In the genomic region with DNA sequence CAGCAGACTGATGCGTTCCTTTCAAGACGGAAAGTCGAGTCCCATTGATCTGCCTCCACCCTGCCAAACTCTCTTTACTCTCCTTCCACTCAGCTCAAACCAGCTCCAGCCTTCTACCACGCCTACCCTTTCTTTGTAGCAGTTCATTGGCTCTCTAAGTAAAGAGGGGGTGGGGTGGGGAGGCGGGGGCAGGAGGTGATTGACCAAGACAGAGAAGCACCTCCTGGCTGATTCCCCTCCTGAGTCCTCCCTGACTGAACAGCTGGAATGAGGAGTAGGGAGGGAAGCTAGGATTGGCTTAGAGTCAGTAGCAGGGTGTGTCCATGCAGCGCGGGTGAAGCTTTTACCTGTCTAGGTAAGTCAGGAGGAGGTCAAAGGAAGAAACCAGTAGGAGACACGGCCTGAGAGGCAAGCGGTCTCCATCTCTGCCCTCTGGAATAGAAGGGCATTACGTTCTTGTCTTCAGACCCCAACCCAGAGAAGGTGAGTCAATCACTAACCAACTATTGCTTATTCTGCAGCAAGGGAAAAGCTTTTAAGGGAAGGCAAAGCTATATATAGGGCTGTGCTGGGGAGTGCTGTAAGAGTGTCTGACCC, we compare ENCODE assay signal across 8 mouse cellular contexts. TPM values are rescaled to one million over a fixed set of nuclear protein-coding genes. Genes with fewer than 3 reads are reported as not detected.
DNase-seq lines count a peak whose midpoint lies in the region.

AA986860 (plus strand) TSS at position 236 of the 597 bp plus-strand sequence.

- H3K4me3 ChIP-seq in erythroblast, embryonic 14.5 days (replicated peaks) = peak within 1 kb of the TSS; percentile 70

- no peaks in the 10 kb centered on the region for H3K27me3 ChIP-seq in erythroblast, embryonic 14.5 days (ENCODE audit: control insufficient read depth)

- H3K4me1 ChIP-seq in erythroblast, embryonic 14.5 days (ENCODE audit: control insufficient read depth) = peaks cover 78% of the 10 kb centered on the region

- H3K9me3 ChIP-seq in erythroblast, embryonic 14.5 days (ENCODE audit: control insufficient read depth, low read length) = no peaks in the 10 kb centered on the region

- peak; percentile 44 to 63 for DNase-seq in spleen, postnatal 4 days (ENCODE audit: low spot score in 2 of 2)
- DNase-seq in spleen, adult 12 weeks (ENCODE audit: low spot score) = no peak
- peak; percentile 65 for DNase-seq in kidney, postnatal 10 days
- peak; percentile 71 for DNase-seq in lung, postnatal 36 days
- no peak for DNase-seq in layer of hippocampus, postnatal 25 days (ENCODE audit: extremely low spot score in 1 of 2, low spot score in 1 of 2)
- DNase-seq in frontal cortex, postnatal 10 days (ENCODE audit: low spot score in 2 of 2) = no peak
- no peak for DNase-seq in right cerebral cortex, adult 18-20 months

- peaks cover 64% of the 10 kb centered on the region for H3K36me3 ChIP-seq in erythroblast, embryonic 14.5 days (ENCODE audit: control insufficient read depth)

RNA-seq across cellular contexts. Expression of gene AA986860, which starts in this region (rescaled TPM):
- 5.3 and 6.5 TPM in 2 replicates for polyA plus RNA-seq in erythroblast, embryonic 14.5 days (2012)
- 1 to 10 TPM; 1.7 to 2.2 TPM for total RNA-seq in layer of hippocampus, postnatal 25 days (2021)

Comparison
In these comparisons a context has a peak if more than half of its experiments do, and no peak if none do; other contexts are left out.
1. DNase-seq: peak in spleen, postnatal 4 days (2 of 2), kidney, postnatal 10 days (single experiment) and lung, postnatal 36 days (single experiment); none in spleen, adult 12 weeks (single experiment), layer of hippocampus, postnatal 25 days (0 of 2), frontal cortex, postnatal 10 days (0 of 2) and right cerebral cortex, adult 18-20 months (single experiment).